Comparison of ENCODE assay signal across 34 mouse cellular contexts in genomic region chr12:34836085-34836484, GRCm38 (mm10).
"Had no signal": no experiment of that assay in that cellular context is flagged by ENCODE, and none has a peak within 500 bp of the region (broad histone marks: within the 10 kb centered on the region; RNA-seq: fewer than 3 reads in every experiment).

No protein-coding gene starts in this region.

- H3K9me3 ChIP-seq: heart, embryonic 12.5 days; heart, embryonic 13.5 days; heart, embryonic 15.5 days; hindbrain, embryonic 10.5 days; hindbrain, embryonic 12.5 days; hindbrain, embryonic 13.5 days; hindbrain, embryonic 15.5 days; intestine, embryonic 15.5 days; kidney, embryonic 15.5 days had no signal

- H3K27ac ChIP-seq: heart, embryonic 13.5 days; heart, embryonic 15.5 days; hindbrain, embryonic 10.5 days; hindbrain, embryonic 12.5 days; hindbrain, embryonic 13.5 days; hindbrain, embryonic 14.5 days; hindbrain, embryonic 15.5 days; hindbrain, postnatal 0 days; intestine, embryonic 15.5 days; kidney, embryonic 15.5 days; kidney, postnatal 0 days; layer of hippocampus, adult 2 months; left cerebral cortex, adult 2 months had no signal

- DNase-seq: heart, postnatal 10 days; heart, postnatal 14 days; heart, postnatal 36 days; heart, postnatal 4 days; kidney, adult 11 months; kidney, adult 18-20 months; kidney, adult 2 months; kidney, adult 8-10 months; kidney, adult 9 months; kidney, postnatal 10 days; kidney, postnatal 14 days; kidney, postnatal 25 days; kidney, postnatal 36 days; kidney, postnatal 4 days; layer of hippocampus, adult 9-11 months; layer of hippocampus, postnatal 36 days had no signal

- H3K4me1 ChIP-seq: heart, embryonic 12.5 days; hindbrain, embryonic 15.5 days; intestine, embryonic 15.5 days; kidney, embryonic 15.5 days had no signal

- H3K36me3 ChIP-seq: heart, embryonic 12.5 days; heart, embryonic 13.5 days; heart, embryonic 15.5 days; hindbrain, embryonic 10.5 days; hindbrain, embryonic 12.5 days; hindbrain, embryonic 13.5 days; hindbrain, embryonic 15.5 days; intestine, embryonic 15.5 days; kidney, embryonic 15.5 days had no signal

- H3K4me2 ChIP-seq: heart, embryonic 12.5 days; heart, embryonic 13.5 days; heart, embryonic 15.5 days; hindbrain, embryonic 12.5 days; hindbrain, embryonic 13.5 days; hindbrain, embryonic 14.5 days; hindbrain, embryonic 15.5 days; intestine, embryonic 15.5 days; kidney, embryonic 15.5 days had no signal

- H3K27me3 ChIP-seq: heart, embryonic 12.5 days; heart, embryonic 13.5 days; heart, embryonic 15.5 days; intestine, embryonic 15.5 days; kidney, embryonic 15.5 days had no signal

- H3K4me3 ChIP-seq: heart, embryonic 12.5 days; heart, embryonic 13.5 days; heart, embryonic 15.5 days; hindbrain, embryonic 10.5 days; hindbrain, embryonic 12.5 days; hindbrain, embryonic 13.5 days; hindbrain, embryonic 15.5 days; intestine, embryonic 15.5 days; kidney, embryonic 15.5 days; layer of hippocampus, adult 2 months; left cerebral cortex, adult 2 months had no signal

- H3K9ac ChIP-seq: heart, embryonic 12.5 days; heart, embryonic 13.5 days; heart, embryonic 15.5 days; hindbrain, embryonic 12.5 days; hindbrain, embryonic 13.5 days; hindbrain, embryonic 14.5 days; hindbrain, embryonic 15.5 days; intestine, embryonic 15.5 days; kidney, embryonic 15.5 days had no signal

- ATAC-seq: hindbrain, embryonic 16.5 days; hindbrain, postnatal 0 days; inflammation-experienced regulatory T-cells, adult 6 months; intestine, embryonic 15.5 days; intestine, embryonic 16.5 days; intestine, postnatal 0 days had no signal
